Mouse (Mus musculus) embryonic facial prominence, embryonic 15.5 days (tissue): Measurements from ENCODE around the gene Mphosph8. TPM values are rescaled to one million over a fixed set of nuclear protein-coding genes. Genes with fewer than 3 reads are reported as not detected.

Experiments used
- ATAC-seq: fragments of 200-750 bp; cut with Nextera tagmentation; 2 replicates; pipeline ENCODE4 v1.8.0; 2017; ENCODE audit warnings: low read depth, moderate TSS enrichment; ENCODE audit not compliant: insufficient number of reproducible peaks, low FRiP score, low TSS enrichment
- H3K27ac ChIP-seq: fragments of 300-500 bp; sonication (generic); replicated peaks from 2 replicates; pipeline ENCODE4 v1.5.1; 2015; ENCODE audit warnings: mild to moderate bottlenecking, inconsistent platforms
- H3K27me3 ChIP-seq: fragments of 300-500 bp; sonication (generic); 2 replicates; pipeline ENCODE4 v1.6.1; 2015; ENCODE audit warnings: inconsistent platforms
- H3K36me3 ChIP-seq: fragments of 300-500 bp; sonication (generic); 2 replicates; pipeline ENCODE4 v1.6.1; 2015; ENCODE audit warnings: mild to moderate bottlenecking, inconsistent platforms
- H3K4me1 ChIP-seq: fragments of 300-500 bp; sonication (generic); 2 replicates; pipeline ENCODE4 v1.6.1; 2015; ENCODE audit warnings: inconsistent platforms
- H3K4me2 ChIP-seq: fragments of 300-500 bp; sonication (generic); replicated peaks from 2 replicates; pipeline ENCODE4 v1.6.1; 2015; ENCODE audit warnings: mild to moderate bottlenecking, inconsistent platforms
- H3K4me3 ChIP-seq: fragments of 300-500 bp; sonication (generic); replicated peaks from 2 replicates; pipeline ENCODE4 v1.5.1; 2015; ENCODE audit warnings: mild to moderate bottlenecking, inconsistent platforms
- H3K9ac ChIP-seq: fragments of 300-500 bp; sonication (generic); 2 replicates; pipeline ENCODE4 v1.6.1; 2015; ENCODE audit warnings: inconsistent platforms
- H3K9me3 ChIP-seq: fragments of 300-500 bp; sonication (generic); replicated peaks from 2 replicates; pipeline ENCODE4 v1.6.1; 2016; ENCODE audit warnings: inconsistent platforms
- WGBS: fragments of 180-500 bp; shearing (Covaris S2); methylation state at CpG from one replicate; pipeline ENCODE4 v1.1.7; 2015; 5-methylcytosine and 5-hydroxymethylcytosine counted together
- polyA plus RNA-seq: library from polyadenylated mRNA; unstranded; fragments of >200 nt; fragmentation: Nextera tagmentation; extraction: Ambion mirVana; gene quantifications from 2 replicates; pipeline ENCODE4 v1.2.1, GENCODE M21; 2015

Gene Mphosph8
- polyA plus RNA-seq, 1 experiment from 2014 or later, result 26.3 TPM

GRCm38 (mm10) chr14:56689116-56689515 lies 21.1 kb downstream of the Mphosph8 start:
- ATAC-seq, result no peak
- Histone ChIP-seq H3K4me3 (no peak overlapping the region), H3K27me3 (no peaks in the 10 kb centered on the region), H3K9me3 (no peaks in the 10 kb centered on the region), H3K36me3 (peaks cover 71% of the 10 kb centered on the region), H3K4me2 (no peak overlapping the region), H3K4me1 (no peaks in the 10 kb centered on the region), H3K27ac (no peak overlapping the region), H3K9ac (no peak overlapping the region)
- WGBS, result 87% methylated on average over 1 of the region's 1 CpGs

DNA sequence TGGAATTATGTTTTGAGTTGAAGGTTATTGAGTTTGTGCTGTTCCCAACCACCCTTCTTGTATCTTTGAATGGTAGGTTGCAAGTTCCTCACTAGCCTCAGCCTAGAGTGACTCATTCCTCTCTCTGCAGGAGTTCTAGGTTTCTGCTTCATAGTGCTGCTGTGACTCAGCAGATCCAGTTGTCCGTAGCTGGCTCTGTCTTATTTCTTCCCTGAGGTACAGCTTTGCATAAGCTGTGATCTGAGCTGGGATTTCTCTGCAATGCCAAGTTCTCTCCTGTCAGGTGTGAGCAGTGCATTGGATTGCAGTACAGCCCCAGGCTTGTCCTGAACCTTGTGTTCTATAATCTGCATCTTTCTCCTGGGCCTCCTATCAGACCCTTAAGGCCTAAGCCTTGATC lies 21.7 kb downstream of the Mphosph8 start:
- Histone ChIP-seq H3K27ac (no peak overlapping the region), H3K9ac (no peak overlapping the region), H3K27me3 (no peaks in the 10 kb centered on the region), H3K4me2 (no peak overlapping the region), H3K4me1 (no peaks in the 10 kb centered on the region), H3K4me3 (no peak overlapping the region), H3K36me3 (peaks cover 71% of the 10 kb centered on the region), H3K9me3 (no peaks in the 10 kb centered on the region)
- WGBS, result 67% methylated on average over 1 of the region's 1 CpGs
- no peak for ATAC-seq

- Histone ChIP-seq H3K27ac (no peak overlapping the region), H3K4me2 (no peak overlapping the region), H3K36me3 (peaks cover 76% of the 10 kb centered on the region), H3K4me3 (no peak overlapping the region), H3K27me3 (no peaks in the 10 kb centered on the region), H3K9me3 (no peaks in the 10 kb centered on the region), H3K9ac (no peak overlapping the region), H3K4me1 (no peaks in the 10 kb centered on the region)
- WGBS, result 79% methylated on average over 3 of the region's 3 CpGs
- no peak for ATAC-seq
Observed at GRCm38 (mm10) chr14:56695495-56695894, 27.4 kb downstream of the Mphosph8 start.

GRCm38 (mm10) chr14:56697836-56698235 lies 29.8 kb downstream of the Mphosph8 start:
- no peaks in the 10 kb centered on the region for H3K27me3 ChIP-seq
- no peaks in the 10 kb centered on the region for H3K4me1 ChIP-seq
- no peaks in the 10 kb centered on the region for H3K9me3 ChIP-seq
- H3K36me3 ChIP-seq, result peaks cover 66% of the 10 kb centered on the region
- no peak overlapping the region for H3K9ac ChIP-seq
- WGBS, result 75% methylated on average over 5 of the region's 5 CpGs
- no peak for ATAC-seq
- no peak overlapping the region for H3K4me2 ChIP-seq
- no peak overlapping the region for H3K4me3 ChIP-seq
- no peak overlapping the region for H3K27ac ChIP-seq

- no peaks in the 10 kb centered on the region for H3K4me1 ChIP-seq
- H3K4me3 ChIP-seq, result no peak overlapping the region
- peaks cover 25% of the 10 kb centered on the region for H3K36me3 ChIP-seq
- WGBS, result 89% methylated on average over 4 of the region's 4 CpGs
- H3K27me3 ChIP-seq, result no peaks in the 10 kb centered on the region
- no peak overlapping the region for H3K27ac ChIP-seq
- ATAC-seq, result no peak
- no peaks in the 10 kb centered on the region for H3K9me3 ChIP-seq
- H3K4me2 ChIP-seq, result no peak overlapping the region
- no peak overlapping the region for H3K9ac ChIP-seq
Observed at GRCm38 (mm10) chr14:56702644-56703043, 34.6 kb downstream of the Mphosph8 start.

DNA sequence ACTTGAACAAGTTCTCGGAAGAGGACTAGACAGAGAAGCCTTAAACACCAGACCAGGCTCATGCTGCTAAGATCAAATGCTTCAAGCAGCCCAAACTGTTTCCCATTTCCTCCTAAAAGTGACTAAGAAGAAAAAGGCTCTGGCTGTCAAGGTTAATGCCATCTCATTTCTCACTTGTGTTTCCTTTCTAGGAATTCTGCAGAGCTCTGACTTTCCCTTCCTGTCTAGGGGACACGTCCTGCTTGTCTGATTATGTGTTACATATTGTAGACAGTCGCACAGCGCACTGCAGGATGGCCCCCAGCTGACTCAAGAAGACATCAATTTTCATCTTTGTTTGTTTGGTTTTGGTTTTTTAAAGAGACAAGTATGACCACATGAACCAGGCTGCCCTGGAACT lies 37.6 kb downstream of the Mphosph8 start:
- Histone ChIP-seq H3K27ac (no peak overlapping the region), H3K4me1 (no peaks in the 10 kb centered on the region), H3K27me3 (no peaks in the 10 kb centered on the region), H3K4me2 (no peak overlapping the region), H3K9me3 (no peaks in the 10 kb centered on the region), H3K9ac (no peak overlapping the region), H3K4me3 (no peak overlapping the region), H3K36me3 (peaks cover 1% of the 10 kb centered on the region)
- WGBS, result 63% methylated on average over 4 of the region's 4 CpGs
- ATAC-seq, result no peak

DNA sequence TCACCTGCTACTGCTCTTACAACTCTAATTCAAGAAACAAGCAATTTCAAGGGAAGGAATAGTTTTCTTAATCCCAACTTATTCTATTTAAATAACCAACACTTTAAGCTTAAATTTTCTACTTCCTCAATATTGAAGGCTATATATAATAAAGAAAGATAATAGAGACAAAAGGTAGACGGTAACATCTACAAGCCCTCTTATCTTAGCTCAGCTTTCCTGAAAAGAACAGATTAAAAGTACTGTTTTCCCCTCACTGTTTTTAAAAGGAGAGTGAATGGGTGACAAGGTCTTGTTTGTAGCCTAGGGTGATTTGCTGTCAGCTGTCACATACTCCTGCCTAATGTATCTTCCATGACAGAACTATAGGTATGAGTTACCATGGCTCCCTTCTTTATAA lies 58.4 kb downstream of the Mphosph8 start:
- ATAC-seq, result no peak
- Histone ChIP-seq H3K27me3 (no peaks in the 10 kb centered on the region), H3K27ac (no peak overlapping the region), H3K4me3 (no peak overlapping the region), H3K36me3 (no peaks in the 10 kb centered on the region; the same call in 1 of the 2 replicates), H3K4me2 (no peak overlapping the region), H3K9ac (no peak overlapping the region), H3K9me3 (no peaks in the 10 kb centered on the region), H3K4me1 (no peaks in the 10 kb centered on the region)
- 73% methylated on average over 1 of the region's 1 CpGs for WGBS

DNA sequence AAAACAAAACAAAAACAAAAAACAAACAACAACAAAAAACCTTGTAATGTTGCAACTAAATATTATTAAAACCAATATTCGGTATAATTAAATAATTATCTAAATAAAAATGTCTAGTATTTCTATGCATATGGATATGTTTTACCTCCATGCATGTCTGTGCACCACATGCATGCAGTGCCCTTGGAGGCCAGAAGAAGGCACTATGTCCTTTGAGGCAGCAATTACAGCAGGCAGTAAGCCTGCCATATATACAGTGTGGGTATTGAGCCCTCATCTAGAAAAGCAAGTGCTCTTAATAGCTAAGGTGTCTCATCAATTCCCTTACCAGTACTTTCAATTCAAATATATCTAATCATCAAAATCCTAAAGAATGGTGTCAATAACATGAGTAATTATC lies 72.1 kb downstream of the Mphosph8 start:
- H3K36me3 ChIP-seq, result peaks cover 9% of the 10 kb centered on the region
- H3K9me3 ChIP-seq, result no peaks in the 10 kb centered on the region
- H3K27me3 ChIP-seq, result no peaks in the 10 kb centered on the region
- no peaks in the 10 kb centered on the region for H3K4me1 ChIP-seq
- H3K27ac ChIP-seq, result no peak overlapping the region
- WGBS, result 94% methylated on average over 1 of the region's 1 CpGs
- H3K4me3 ChIP-seq, result no peak overlapping the region
- ATAC-seq, result no peak
- no peak overlapping the region for H3K4me2 ChIP-seq
- H3K9ac ChIP-seq, result no peak overlapping the region

Other genes starting within 250 kb of the Mphosph8 start
- 9.2 and 10.4 TPM in 2 replicates for gene Cenpj, start 92.8 kb upstream of the Mphosph8 start, polyA plus RNA-seq
- gene Parp4, start 92.6 kb upstream of the Mphosph8 start, polyA plus RNA-seq, result 4.2 and 4.7 TPM in 2 replicates
- 23.1 and 24.8 TPM in 2 replicates for gene Pspc1, start 110.1 kb downstream of the Mphosph8 start, polyA plus RNA-seq
- gene Zmym5, start 143.5 kb downstream of the Mphosph8 start, polyA plus RNA-seq, result 27.7 and 29.4 TPM in 2 replicates
- gene Zmym2, start 218.4 kb downstream of the Mphosph8 start, polyA plus RNA-seq, result 36.6 and 39.8 TPM in 2 replicates